Comparison of ENCODE assay signal across 30 mouse cellular contexts in the genomic region with DNA sequence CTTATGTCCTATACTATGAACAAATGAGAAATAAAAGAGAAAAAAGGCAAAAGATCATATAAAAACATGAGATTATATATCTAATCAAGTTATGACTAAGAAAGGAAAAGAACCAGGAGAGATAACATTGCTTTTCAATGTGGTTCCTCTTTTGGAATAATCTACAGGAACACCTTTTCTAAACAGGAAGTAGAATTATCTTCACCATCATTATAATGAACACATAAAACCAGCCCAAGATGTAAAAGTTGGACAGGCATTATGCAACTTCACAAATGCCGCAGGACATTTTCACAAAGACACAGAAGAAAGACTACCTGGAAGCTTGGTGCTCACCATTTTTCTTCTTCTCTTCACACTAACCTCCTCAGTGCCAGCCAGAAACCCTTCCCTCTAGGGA. TPM values are rescaled to one million over a fixed set of nuclear protein-coding genes. Genes with fewer than 3 reads are reported as not detected.
A peak's percentile ranks its signal among the peaks of the same experiment; 100 is the strongest.
DNase-seq lines count a peak whose midpoint lies in the region; ATAC-seq and TF ChIP-seq lines count a peak whose summit lies in the region.
"Had no signal": no experiment of that assay in that cellular context is flagged by ENCODE, and none has a peak within 500 bp of the region (broad histone marks: within the 10 kb centered on the region; RNA-seq: fewer than 3 reads in every experiment).

No protein-coding gene starts in this region.

- no peak for TF ChIP-seq RAD21 in MEL (IDR thresholded peaks at IDR 0.05; ENCODE audit: low read depth, low read length)

- peaks cover 25 to 31% of the 10 kb centered on the region in 2 experiments for H3K4me1 ChIP-seq in MEL (ENCODE audit: control insufficient read depth in 1 of 2, insufficient read depth in 2 of 2, low read length in 2 of 2)
- no peaks in the 10 kb centered on the region for H3K4me1 ChIP-seq in midbrain, embryonic 13.5 days (replicated peaks)
- H3K4me1 ChIP-seq: embryonic facial prominence, embryonic 12.5 days; embryonic facial prominence, embryonic 15.5 days; heart, embryonic 10.5 days; heart, embryonic 13.5 days; hindbrain, embryonic 10.5 days; hindbrain, embryonic 13.5 days; intestine, embryonic 15.5 days had no signal

- peaks cover 0 to 41% of the 10 kb centered on the region in 2 experiments; a peak in 2 of 4 replicates for H3K36me3 ChIP-seq in MEL (ENCODE audit: control insufficient read depth in 1 of 2, insufficient read depth in 2 of 2, low read length in 2 of 2)
- no peaks in the 10 kb centered on the region for H3K36me3 ChIP-seq in midbrain, embryonic 13.5 days
- H3K36me3 ChIP-seq: embryonic facial prominence, embryonic 12.5 days; embryonic facial prominence, embryonic 15.5 days; heart, embryonic 10.5 days; heart, embryonic 13.5 days; hindbrain, embryonic 10.5 days; hindbrain, embryonic 13.5 days; intestine, embryonic 15.5 days had no signal

- H3K27ac ChIP-seq in MEL (ENCODE audit: control insufficient read depth, low read depth, low read length) = peak overlapping the region; percentile 98
- H3K27ac ChIP-seq in midbrain, embryonic 13.5 days = no peak overlapping the region
- H3K27ac ChIP-seq: embryonic facial prominence, embryonic 12.5 days; embryonic facial prominence, embryonic 15.5 days; heart, adult 2 months; heart, embryonic 10.5 days; heart, embryonic 13.5 days; hindbrain, embryonic 10.5 days; hindbrain, embryonic 13.5 days; intestine, embryonic 15.5 days had no signal

- peak overlapping the region; percentile 66 for H3K9ac ChIP-seq in MEL (ENCODE audit: control insufficient read depth, low read depth, low read length, poor library complexity, severe bottlenecking)
- no peak overlapping the region for H3K9ac ChIP-seq in midbrain, embryonic 13.5 days (replicated peaks)
- H3K9ac ChIP-seq: embryonic facial prominence, embryonic 12.5 days; embryonic facial prominence, embryonic 15.5 days; heart, embryonic 13.5 days; hindbrain, embryonic 13.5 days; intestine, embryonic 15.5 days had no signal

- ATAC-seq in hematopoietic stem cell, adult 5-6 weeks (replicated peaks in 1 of 2; ENCODE audit: insufficient read depth in 1 of 2, low FRiP score in 2 of 2, low TSS enrichment in 1 of 2, low read depth in 1 of 2, poor library complexity in 2 of 2, severe bottlenecking in 2 of 2) = peak; percentile 57 to 63
- no peak for ATAC-seq in midbrain, embryonic 13.5 days
- ATAC-seq: CD4-positive, CD25-positive, alpha-beta regulatory T cell, adult 4 months; forebrain, embryonic 14.5 days; hindbrain, embryonic 16.5 days; intestine, embryonic 15.5 days; Patski had no signal

- peak; percentile 98 to 100 for TF ChIP-seq EP300 in MEL (IDR thresholded peaks at IDR 0.05; ENCODE audit: low read depth in 1 of 2, low read length in 2 of 2)

- no peaks in the 10 kb centered on the region for H3K27me3 ChIP-seq in MEL (ENCODE audit: control insufficient read depth in 1 of 2, insufficient read depth in 2 of 2, low read length in 2 of 2)
- no peaks in the 10 kb centered on the region for H3K27me3 ChIP-seq in midbrain, embryonic 13.5 days
- H3K27me3 ChIP-seq: embryonic facial prominence, embryonic 12.5 days; embryonic facial prominence, embryonic 15.5 days; heart, embryonic 13.5 days; hindbrain, embryonic 13.5 days; intestine, embryonic 15.5 days; Patski had no signal

- 93% methylated on average over 1 of the region's 1 CpGs for WGBS in midbrain, embryonic 13.5 days

- no peaks in the 10 kb centered on the region for H3K9me3 ChIP-seq in MEL (replicated peaks; ENCODE audit: insufficient read depth, low read length)
- no peaks in the 10 kb centered on the region for H3K9me3 ChIP-seq in midbrain, embryonic 13.5 days
- H3K9me3 ChIP-seq: embryonic facial prominence, embryonic 12.5 days; embryonic facial prominence, embryonic 15.5 days; heart, embryonic 10.5 days; heart, embryonic 13.5 days; hindbrain, embryonic 10.5 days; hindbrain, embryonic 13.5 days; intestine, embryonic 15.5 days had no signal

- DNase-seq in 416B (ENCODE audit: low read depth) = peak; percentile 75
- peak; percentile 70 for DNase-seq in MEL (ENCODE audit: low read depth, low spot score)
- no peak for DNase-seq in ovary, postnatal 14 days (ENCODE audit: low spot score)
- DNase-seq in kidney, adult 9 months = no peak
- DNase-seq: adrenal gland, postnatal 10 days; adrenal gland, postnatal 36 days; cerebellum, adult 18-20 months; cerebellum, adult 9-10 months; gastrocnemius, postnatal 25 days; heart, adult 2 months had no signal

- TF ChIP-seq CTCF in MEL (IDR thresholded peaks at IDR 0.05 in 2 of 3, conservative IDR thresholded peaks at IDR 0.05 in 1 of 3; ENCODE audit: control insufficient read depth in 1 of 3, insufficient read depth in 1 of 3, low read depth in 2 of 3, low read length in 3 of 3, poor library complexity in 1 of 3, severe bottlenecking in 1 of 3) = no peak

- H3K4me3 ChIP-seq in MEL (ENCODE audit: control insufficient read depth in 1 of 2, insufficient read depth in 1 of 2, low read depth in 2 of 2, low read length in 2 of 2) = peak overlapping the region; percentile 38 to 45
- no peak overlapping the region for H3K4me3 ChIP-seq in midbrain, embryonic 13.5 days (replicated peaks)
- H3K4me3 ChIP-seq: embryonic facial prominence, embryonic 12.5 days; embryonic facial prominence, embryonic 15.5 days; heart, adult 2 months; heart, embryonic 10.5 days; heart, embryonic 13.5 days; hindbrain, embryonic 10.5 days; hindbrain, embryonic 13.5 days; intestine, embryonic 15.5 days had no signal

- no peaks in the 10 kb centered on the region for H3K79me2 ChIP-seq in MEL (ENCODE audit: control insufficient read depth, insufficient read depth, low read length, poor library complexity)

- H3K4me2 ChIP-seq in midbrain, embryonic 13.5 days (replicated peaks) = no peak overlapping the region
- H3K4me2 ChIP-seq: embryonic facial prominence, embryonic 12.5 days; embryonic facial prominence, embryonic 15.5 days; heart, embryonic 13.5 days; hindbrain, embryonic 13.5 days; intestine, embryonic 15.5 days had no signal

- TF ChIP-seq POLR2A in MEL (IDR thresholded peaks at IDR 0.05; ENCODE audit: control insufficient read depth in 1 of 2, insufficient read depth in 1 of 2, low read depth in 1 of 2, low read length in 2 of 2, poor library complexity in 1 of 2) = no peak

TF ChIP-seq in MEL, 35 proteins besides CTCF, POLR2A, EP300 and RAD21 (continues in another document):
- TF ChIP-seq RCOR1 (IDR thresholded peaks at IDR 0.05; ENCODE audit: low read depth, low read length) = peak; percentile 85
- TF ChIP-seq USF2 (IDR thresholded peaks at IDR 0.05; ENCODE audit: borderline replicate concordance in 1 of 2, insufficient read depth in 1 of 2, low read depth in 1 of 2, low read length in 2 of 2) = no peak
- no peak for TF ChIP-seq NRF1 (IDR thresholded peaks at IDR 0.05; ENCODE audit: insufficient read depth, low read depth, low read length, poor library complexity, severe bottlenecking)
- no peak for TF ChIP-seq POLR2AphosphoS5 (IDR thresholded peaks at IDR 0.05; ENCODE audit: borderline replicate concordance, low read depth, low read length)
- peak; percentile 33; the same call in 1 of the 2 replicates for TF ChIP-seq KAT2A (conservative IDR thresholded peaks at IDR 0.05; ENCODE audit: low read depth, low read length)
- peak; percentile 54; the same call in 1 of the 2 replicates for TF ChIP-seq ZMIZ1 (IDR thresholded peaks at IDR 0.05; ENCODE audit: low read depth, low read length)
- TF ChIP-seq MYC (IDR thresholded peaks at IDR 0.05; ENCODE audit: low read depth, low read length) = peak; percentile 54; the same call in 1 of the 2 replicates
- 0 out of 2 replicates have a peak, but pooled peaks have one; percentile 44 for TF ChIP-seq HCFC1 (IDR thresholded peaks at IDR 0.05; ENCODE audit: low read depth, low read length)
- TF ChIP-seq ETS1 (IDR thresholded peaks at IDR 0.05; ENCODE audit: low read depth, low read length) = peak; percentile 93
- 0 out of 2 replicates have a peak, but pooled peaks have one; percentile 48 for TF ChIP-seq TBP (IDR thresholded peaks at IDR 0.05; ENCODE audit: low read depth, low read length)
- TF ChIP-seq MXI1 (IDR thresholded peaks at IDR 0.05; ENCODE audit: low read depth, low read length) = 0 out of 2 replicates have a peak, but pooled peaks have one; percentile 13
- no peak for TF ChIP-seq E2F4 (IDR thresholded peaks at IDR 0.05; ENCODE audit: borderline replicate concordance, low read depth, low read length)
- peak; percentile 97 for TF ChIP-seq TCF12 (IDR thresholded peaks at IDR 0.05; ENCODE audit: low read depth, low read length)
- TF ChIP-seq USF1 (IDR thresholded peaks at IDR 0.05; ENCODE audit: low read depth, low read length) = no peak
- no peak; the same call in 1 of the 2 replicates for TF ChIP-seq MYB (IDR thresholded peaks at IDR 0.05; ENCODE audit: low read depth, low read length)
- peak; percentile 77 for TF ChIP-seq TAL1 (IDR thresholded peaks at IDR 0.05; ENCODE audit: low read length)
- TF ChIP-seq GATA1 (IDR thresholded peaks at IDR 0.05; ENCODE audit: low read depth, low read length) = peak; percentile 99

RNA-seq across cellular contexts. Expression of a gene that starts 8.4 kb away (rescaled TPM):
- not detected in 2 replicates for total RNA-seq in MEL (2012; rRNA removed)
- not detected for polyA plus RNA-seq in MEL (2012; ENCODE audit: insufficient read depth in 1 of 2, insufficient read length in 2 of 2, low read depth in 1 of 2, low replicate concordance in 2 of 2, missing spikeins in 1 of 2)
- total RNA-seq in hematopoietic stem cell, adult 5-6 weeks (2017) = 0.55 and 1.1 TPM in 2 replicates
- polyA plus RNA-seq in midbrain, embryonic 13.5 days (2015; fragmentation: Nextera tagmentation; extraction: Ambion mirVana) = 2.0 and 2.3 TPM in 2 replicates
- polyA plus RNA-seq: C2C12 had no signal

RNA-seq across cellular contexts. Expression of a gene that starts 10.4 kb away (rescaled TPM):
- 1.5 and 3.1 TPM in 2 replicates for total RNA-seq in MEL (2012; rRNA removed)
- polyA plus RNA-seq in MEL (2012; ENCODE audit: insufficient read depth in 1 of 2, insufficient read length in 2 of 2, low read depth in 1 of 2, low replicate concordance in 2 of 2, missing spikeins in 1 of 2) = under 1 TPM in 1 of 2 experiments, not detected in 1; 0.32 TPM
- total RNA-seq in hematopoietic stem cell, adult 5-6 weeks (2017) = 7.5 and 21.3 TPM in 2 replicates
- polyA plus RNA-seq in midbrain, embryonic 13.5 days (2015; fragmentation: Nextera tagmentation; extraction: Ambion mirVana) = not detected in 2 replicates
- total RNA-seq: adrenal gland, adult 18-20 months; adrenal gland, postnatal 36 days had no signal
- polyA plus RNA-seq: C2C12; CD4-positive, CD25-positive, alpha-beta regulatory T cell, adult 4 months; forebrain, embryonic 11.5 days; forebrain, embryonic 14.5 days; gonadal fat pad, adult 2 months; heart, embryonic 13.5 days; hindbrain, embryonic 10.5 days had no signal

RNA-seq across cellular contexts. Expression of a gene that starts 27.6 kb away (rescaled TPM):
- 0.88 and 1.0 TPM in 2 replicates for total RNA-seq in MEL (2012; rRNA removed)
- polyA plus RNA-seq in MEL (2012; ENCODE audit: insufficient read depth in 1 of 2, insufficient read length in 2 of 2, low read depth in 1 of 2, low replicate concordance in 2 of 2, missing spikeins in 1 of 2) = 1 to 10 TPM in 1 of 2 experiments, not detected in 1; 1.0 TPM
- total RNA-seq in hematopoietic stem cell, adult 5-6 weeks (2017) = 17.6 and 52.5 TPM in 2 replicates
- polyA plus RNA-seq in midbrain, embryonic 13.5 days (2015; fragmentation: Nextera tagmentation; extraction: Ambion mirVana) = not detected in 2 replicates
- total RNA-seq: adrenal gland, adult 18-20 months; adrenal gland, postnatal 36 days; gastrocnemius, adult 8-10 months; gastrocnemius, postnatal 25 days; heart, adult 2 months; heart, postnatal 25 days had no signal
- polyA plus RNA-seq: C2C12; CD4-positive, CD25-positive, alpha-beta regulatory T cell, adult 4 months; embryonic facial prominence, embryonic 12.5 days; embryonic facial prominence, embryonic 15.5 days; forebrain, embryonic 11.5 days; forebrain, embryonic 14.5 days; gonadal fat pad, adult 2 months; heart, adult 2 months; heart, embryonic 10.5 days; hindbrain, embryonic 10.5 days; hindbrain, embryonic 13.5 days; hindbrain, embryonic 16.5 days had no signal

RNA-seq across cellular contexts. Expression of a gene that starts 47.3 kb away (rescaled TPM):
- total RNA-seq in MEL (2012; rRNA removed) = not detected in 2 replicates
- polyA plus RNA-seq in MEL (2012; ENCODE audit: insufficient read depth in 1 of 2, insufficient read length in 2 of 2, low read depth in 1 of 2, low replicate concordance in 2 of 2, missing spikeins in 1 of 2) = not detected
- total RNA-seq in hematopoietic stem cell, adult 5-6 weeks (2017) = 1.2 TPM in 1 of 2 replicates, not detected in the other
- not detected in 2 replicates for polyA plus RNA-seq in midbrain, embryonic 13.5 days (2015; fragmentation: Nextera tagmentation; extraction: Ambion mirVana)
- total RNA-seq: adrenal gland, postnatal 10 days; gastrocnemius, adult 8-10 months; gastrocnemius, postnatal 25 days; heart, adult 2 months; heart, postnatal 25 days had no signal
- polyA plus RNA-seq: C2C12; CD4-positive, CD25-positive, alpha-beta regulatory T cell, adult 4 months; embryonic facial prominence, embryonic 12.5 days; embryonic facial prominence, embryonic 15.5 days; forebrain, embryonic 11.5 days; forebrain, embryonic 14.5 days; gonadal fat pad, adult 2 months; heart, adult 2 months; heart, embryonic 10.5 days; heart, embryonic 13.5 days; heart, embryonic 16.5 days; hindbrain, embryonic 10.5 days; hindbrain, embryonic 13.5 days; hindbrain, embryonic 16.5 days; intestine, embryonic 15.5 days; Patski had no signal

Comparison
In these comparisons a context has a peak if more than half of its experiments do, and no peak if none do; other contexts are left out.
1. DNase-seq: peak in 416B (single experiment) and MEL (single experiment); none in ovary, postnatal 14 days (single experiment) and kidney, adult 9 months (single experiment).